Comparison of ENCODE assay signal across 8 mouse cellular contexts in genomic region chr1:187608261-187608921, GRCm38 (mm10). TPM values are rescaled to one million over a fixed set of nuclear protein-coding genes. Genes with fewer than 3 reads are reported as not detected.
A peak's percentile ranks its signal among the peaks of the same experiment; 100 is the strongest.
DNase-seq lines count a peak whose midpoint lies in the region; ATAC-seq and TF ChIP-seq lines count a peak whose summit lies in the region.

Gene Esrrg (plus strand): TSS chr1:187608791.

- peaks cover 92% of the 10 kb centered on the region for H3K27me3 ChIP-seq in liver, embryonic 12.5 days (replicated peaks)
- peaks cover 12% of the 10 kb centered on the region; the same call in 1 of the 2 replicates for H3K27me3 ChIP-seq in stomach, postnatal 0 days (ENCODE audit: control insufficient read depth, insufficient read depth, low read length)

- H3K4me2 ChIP-seq in liver, embryonic 12.5 days, result peak within 1 kb of the TSS; percentile 62
- peak within 1 kb of the TSS; percentile 82 for H3K4me2 ChIP-seq in stomach, postnatal 0 days (replicated peaks; ENCODE audit: low read depth)

- no peaks in the 10 kb centered on the region for H3K9me3 ChIP-seq in liver, embryonic 12.5 days (replicated peaks)
- no peaks in the 10 kb centered on the region for H3K9me3 ChIP-seq in stomach, postnatal 0 days (ENCODE audit: control insufficient read depth, low read length)

- WGBS in liver, embryonic 12.5 days (ENCODE audit: insufficient replicate concordance), result 2% methylated on average over 21 of the region's 21 CpGs
- WGBS in stomach, postnatal 0 days, result 9% methylated on average over 21 of the region's 21 CpGs

- no peak within 1 kb of the TSS for H3K27ac ChIP-seq in liver, embryonic 12.5 days
- H3K27ac ChIP-seq in stomach, postnatal 0 days (replicated peaks), result no peak within 1 kb of the TSS

- no peak for TF ChIP-seq EP300 in stomach, postnatal 0 days (optimal IDR thresholded peaks at IDR 0.05)

- peak; percentile 34 to 37 for DNase-seq in cerebellum, postnatal 10 days
- no peak for DNase-seq in cerebellum, adult 11 months
- peak; percentile 42 for DNase-seq in embryo, embryonic 10 days (ENCODE audit: low spot score)
- no peak for DNase-seq in heart, adult 8-10 months (ENCODE audit: low spot score)
- peak; percentile 61 to 62 for DNase-seq in kidney, adult 8-10 months
- DNase-seq in stomach, postnatal 0 days (ENCODE audit: low spot score), result peak; percentile 25
- no peak for DNase-seq in spleen, adult 12 weeks (ENCODE audit: low spot score)

- peak within 1 kb of the TSS; percentile 38 for H3K4me3 ChIP-seq in liver, embryonic 12.5 days
- peak within 1 kb of the TSS; percentile 48 for H3K4me3 ChIP-seq in stomach, postnatal 0 days (ENCODE audit: low read depth, low read length)

- ATAC-seq in liver, embryonic 12.5 days, result no peak
- 0 out of 2 replicates have a peak, but pooled peaks have one; percentile 4 for ATAC-seq in stomach, postnatal 0 days (ENCODE audit: low FRiP score, low TSS enrichment)

- peaks cover 4% of the 10 kb centered on the region; the same call in 1 of the 2 replicates for H3K4me1 ChIP-seq in liver, embryonic 12.5 days
- H3K4me1 ChIP-seq in stomach, postnatal 0 days (replicated peaks; ENCODE audit: control insufficient read depth, insufficient read depth), result 0 out of 2 replicates have a peak, but pooled peaks cover 5% of the 10 kb centered on the region

- no peak within 1 kb of the TSS for H3K9ac ChIP-seq in liver, embryonic 12.5 days
- peak within 1 kb of the TSS; percentile 41 for H3K9ac ChIP-seq in stomach, postnatal 0 days (ENCODE audit: low read length)

- H3K36me3 ChIP-seq in liver, embryonic 12.5 days, result no peaks in the 10 kb centered on the region
- no peaks in the 10 kb centered on the region for H3K36me3 ChIP-seq in stomach, postnatal 0 days (ENCODE audit: control insufficient read depth, insufficient read depth, low read length)

- TF ChIP-seq CTCF in stomach, postnatal 0 days (IDR thresholded peaks at IDR 0.05; ENCODE audit: low read depth), result no peak

RNA-seq across cellular contexts. Expression of gene Esrrg, which starts in this region (rescaled TPM):
- 10 to 100 TPM; 44.1 to 47.4 (median 45.1) TPM for total RNA-seq in heart, adult 8-10 months (2022)
- polyA plus RNA-seq in liver, embryonic 12.5 days (2016; fragmentation: Nextera tagmentation; extraction: Ambion mirVana), result 0.07 and 0.25 TPM in 2 replicates
- 7.4 and 9.3 TPM in 2 replicates for polyA plus RNA-seq in stomach, postnatal 0 days (2015; fragmentation: Nextera tagmentation; extraction: Ambion mirVana)

Comparison
In these comparisons a context has a peak if more than half of its experiments do, and no peak if none do; other contexts are left out.
1. DNase-seq: peak in cerebellum, postnatal 10 days (2 of 2), embryo, embryonic 10 days (single experiment), kidney, adult 8-10 months (2 of 2) and stomach, postnatal 0 days (single experiment); none in cerebellum, adult 11 months (single experiment), heart, adult 8-10 months (single experiment) and spleen, adult 12 weeks (single experiment).